Mouse (Mus musculus) bone marrow, adult 2 months (tissue): ENCODE measurements around the gene B9d1.

Source experiments
- CTCF ChIP-seq: fragments of 200-500 bp; IDR thresholded peaks from 2 replicates; pipeline ENCODE4 v1.5.1; 2011; ENCODE audit warnings: low read length, control low read depth; ENCODE audit not compliant: control insufficient read depth, insufficient read depth
- POLR2A ChIP-seq: fragments of 200-500 bp; IDR thresholded peaks from 2 replicates; pipeline ENCODE4 v1.6.1; 2011; ENCODE audit warnings: low read depth, mild to moderate bottlenecking, control low read depth, low read length, borderline replicate concordance; ENCODE audit not compliant: control insufficient read depth

- no peak for TF ChIP-seq CTCF
- TF ChIP-seq POLR2A: no peak
Measured at GRCm38 (mm10) chr11:61529268-61529713, 24.3 kb downstream of the B9d1 start.
